Mouse (Mus musculus): ENCODE measurements around the gene Tox2. TPM values are rescaled to one million over a fixed set of nuclear protein-coding genes. Genes with fewer than 3 reads are reported as not detected.

Gene Tox2
- polyA plus RNA-seq, 1 experiment from 2014 or later, result 16.3 TPM

DNA sequence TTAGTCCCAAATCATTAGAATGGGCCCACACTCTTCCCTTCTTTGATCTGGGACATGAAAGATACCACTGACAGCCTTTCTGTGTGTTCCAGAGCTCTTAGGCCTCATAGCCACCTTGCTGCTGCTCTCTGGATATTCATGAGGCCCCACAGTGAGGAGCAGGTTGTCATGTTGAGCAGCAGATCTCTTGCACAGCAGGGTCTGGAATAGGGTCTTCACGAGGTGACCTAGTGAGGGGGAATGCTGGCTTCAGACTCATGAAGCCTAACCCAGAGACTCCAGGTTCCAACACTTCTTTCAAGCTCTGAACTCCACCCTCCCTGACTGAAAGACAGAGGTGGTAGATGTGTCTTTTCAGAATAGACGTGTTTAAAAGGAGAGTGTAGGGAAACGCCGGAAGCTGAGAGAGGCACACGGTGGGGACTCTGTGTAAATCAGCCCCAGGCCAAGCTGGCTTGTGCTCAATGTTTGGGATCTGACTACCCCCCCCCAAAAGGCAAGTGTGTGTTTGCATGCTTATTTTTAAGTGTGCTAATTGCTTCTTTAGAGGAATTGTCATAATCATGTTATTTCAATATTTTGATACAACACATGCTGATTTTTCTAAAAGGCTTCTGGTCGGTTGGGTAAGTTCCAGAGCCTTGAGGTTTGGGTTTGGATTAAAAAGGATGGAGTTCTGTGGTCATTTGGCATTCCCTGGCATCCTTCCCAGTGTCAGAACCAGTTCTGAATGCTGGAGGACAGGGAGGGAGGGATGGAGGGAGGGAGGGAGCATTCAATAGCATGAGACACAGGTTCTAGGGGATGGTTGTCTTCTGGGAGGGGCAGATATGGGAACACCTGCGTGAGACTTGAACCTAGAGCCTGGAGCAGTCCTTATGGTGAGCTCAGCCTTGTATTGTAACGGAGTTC is 68.9 kb downstream of the Tox2 start:
- peaks cover 4% of the 10 kb centered on the region; the same call in 1 of the 2 replicates for H3K36me3 ChIP-seq (replicated peaks)
- no peaks in the 10 kb centered on the region for H3K9me3 ChIP-seq
- H3K4me1 ChIP-seq, result no peaks in the 10 kb centered on the region
- H3K27ac ChIP-seq (replicated peaks), result no peak overlapping the region
- H3K27me3 ChIP-seq (replicated peaks; ENCODE audit: low read depth, poor library complexity, severe bottlenecking), result no peaks in the 10 kb centered on the region
- H3K4me3 ChIP-seq, result no peak overlapping the region
- no peak for DNase-seq (ENCODE audit: low spot score)
- WGBS, result 68% methylated on average over 8 of the region's 8 CpGs

DNA sequence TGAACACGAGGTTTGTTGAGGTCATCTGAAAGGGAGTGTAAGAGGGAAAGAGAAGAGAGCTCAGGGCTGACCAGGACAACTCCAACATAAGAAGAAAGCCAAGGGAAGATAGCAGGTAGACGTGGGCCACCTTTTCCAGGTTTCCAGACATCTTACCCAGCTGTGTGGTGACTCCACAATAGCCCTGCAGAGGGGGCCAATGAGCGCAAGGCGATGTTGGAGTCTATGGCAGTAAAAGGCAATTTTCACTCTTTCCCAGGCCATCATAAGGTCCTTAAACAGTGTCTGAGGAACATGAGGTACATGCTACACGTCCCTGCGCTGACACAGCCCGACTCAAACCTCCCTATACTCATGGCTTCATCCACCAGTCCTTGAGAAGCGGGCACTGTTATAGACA is 70.9 kb downstream of the Tox2 start:
- 82% methylated on average over 8 of the region's 8 CpGs for WGBS

GRCm38 (mm10) chr2:163275986-163276385 is 73.1 kb downstream of the Tox2 start:
- Histone ChIP-seq H3K27ac (replicated peaks) (no peak overlapping the region), H3K4me3 (no peak overlapping the region), H3K27me3 (replicated peaks; ENCODE audit: low read depth, poor library complexity, severe bottlenecking) (peaks cover 15% of the 10 kb centered on the region), H3K9me3 (no peaks in the 10 kb centered on the region), H3K36me3 (replicated peaks) (peaks cover 4% of the 10 kb centered on the region; the same call in 1 of the 2 replicates), H3K4me1 (peaks cover 13% of the 10 kb centered on the region)
- no peak for DNase-seq (ENCODE audit: low spot score)
- WGBS, result 90% methylated on average over 14 of the region's 14 CpGs

More for the DNA sequence above, 70.9 kb downstream of the Tox2 start:
- Histone ChIP-seq H3K27ac (replicated peaks) (no peak overlapping the region), H3K4me1 (peaks cover 12% of the 10 kb centered on the region), H3K27me3 (replicated peaks; ENCODE audit: low read depth, poor library complexity, severe bottlenecking) (peaks cover 5% of the 10 kb centered on the region), H3K36me3 (replicated peaks) (peaks cover 4% of the 10 kb centered on the region; the same call in 1 of the 2 replicates), H3K9me3 (no peaks in the 10 kb centered on the region), H3K4me3 (no peak overlapping the region)
- DNase-seq (ENCODE audit: low spot score), result no peak

DNA sequence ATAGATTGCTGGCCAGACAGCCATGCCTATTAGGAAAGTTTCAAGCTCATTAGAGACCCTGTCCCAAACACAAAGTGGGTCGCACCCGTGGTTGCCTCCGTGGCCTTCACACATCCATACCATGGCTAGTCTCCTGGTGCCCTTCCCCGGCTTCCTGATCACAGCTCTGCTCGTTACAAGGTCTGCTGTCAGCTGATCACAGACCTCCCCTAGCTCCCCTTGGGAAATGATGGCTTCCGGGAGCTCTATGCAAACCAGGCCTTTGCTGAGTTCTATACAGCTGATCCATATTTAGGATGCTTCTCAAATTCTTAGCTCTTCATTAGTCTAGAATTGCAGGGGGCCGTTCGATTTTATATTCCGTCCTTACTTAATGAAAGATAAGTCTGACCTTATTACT is 75.1 kb downstream of the Tox2 start:
- Histone ChIP-seq H3K4me3 (no peak overlapping the region), H3K27me3 (replicated peaks; ENCODE audit: low read depth, poor library complexity, severe bottlenecking) (peaks cover 15% of the 10 kb centered on the region), H3K9me3 (no peaks in the 10 kb centered on the region), H3K36me3 (replicated peaks) (peaks cover 4% of the 10 kb centered on the region; the same call in 1 of the 2 replicates), H3K27ac (replicated peaks) (no peak overlapping the region), H3K4me1 (peaks cover 13% of the 10 kb centered on the region)
- WGBS, result 37% methylated on average over 9 of the region's 9 CpGs
- peak; percentile 25 for DNase-seq (ENCODE audit: low spot score)

GRCm38 (mm10) chr2:163280636-163281322 is 77.9 kb downstream of the Tox2 start:
- 73% methylated on average over 16 of the region's 23 CpGs for WGBS
- Histone ChIP-seq H3K27me3 (replicated peaks; ENCODE audit: low read depth, poor library complexity, severe bottlenecking) (peaks cover 15% of the 10 kb centered on the region), H3K27ac (replicated peaks) (no peak overlapping the region), H3K9me3 (no peaks in the 10 kb centered on the region), H3K36me3 (replicated peaks) (peaks cover 3% of the 10 kb centered on the region; the same call in 1 of the 2 replicates), H3K4me1 (peaks cover 13% of the 10 kb centered on the region), H3K4me3 (no peak overlapping the region)
- DNase-seq (ENCODE audit: low spot score), result no peak

DNA sequence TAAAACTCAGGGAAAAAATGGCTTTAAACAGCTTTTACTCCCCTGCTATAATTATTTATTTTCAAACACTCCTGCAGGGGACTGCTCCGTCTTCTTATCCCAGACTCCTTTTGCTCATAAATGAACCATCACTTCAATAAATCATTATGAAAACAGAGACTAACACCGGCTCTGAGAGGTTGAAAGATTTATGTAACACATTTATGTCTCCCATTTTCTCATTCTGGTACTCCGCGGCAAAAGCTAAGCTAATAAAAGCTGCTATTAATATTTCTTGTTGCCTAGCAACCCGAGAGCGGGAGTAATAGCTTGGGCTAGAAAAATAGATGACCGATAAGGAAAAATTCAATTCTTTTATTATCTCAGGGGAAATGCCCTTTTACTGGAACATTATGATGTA is 81.9 kb downstream of the Tox2 start:
- DNase-seq (ENCODE audit: low spot score), result no peak
- H3K36me3 ChIP-seq (replicated peaks), result no peaks in the 10 kb centered on the region
- peaks cover 14% of the 10 kb centered on the region for H3K4me1 ChIP-seq
- no peak overlapping the region for H3K27ac ChIP-seq (replicated peaks)
- peaks cover 22% of the 10 kb centered on the region for H3K27me3 ChIP-seq (replicated peaks; ENCODE audit: low read depth, poor library complexity, severe bottlenecking)
- H3K4me3 ChIP-seq, result no peak overlapping the region
- WGBS, result 91% methylated on average over 7 of the region's 7 CpGs
- H3K9me3 ChIP-seq, result no peaks in the 10 kb centered on the region

- 84% methylated on average over 9 of the region's 9 CpGs for WGBS
- DNase-seq (ENCODE audit: low spot score), result no peak
Observed at GRCm38 (mm10) chr2:163285335-163285734, 82.4 kb downstream of the Tox2 start.

GRCm38 (mm10) chr2:163285762-163286161 is 82.8 kb downstream of the Tox2 start:
- H3K27ac ChIP-seq (replicated peaks), result no peak overlapping the region
- no peak for DNase-seq (ENCODE audit: low spot score)
- WGBS, result 59% methylated on average over 7 of the region's 7 CpGs
- H3K4me3 ChIP-seq, result no peak overlapping the region
- H3K4me1 ChIP-seq, result peaks cover 20% of the 10 kb centered on the region
- H3K27me3 ChIP-seq (replicated peaks; ENCODE audit: low read depth, poor library complexity, severe bottlenecking), result peaks cover 31% of the 10 kb centered on the region
- H3K36me3 ChIP-seq (replicated peaks), result no peaks in the 10 kb centered on the region
- no peaks in the 10 kb centered on the region for H3K9me3 ChIP-seq

More at GRCm38 (mm10) chr2:163285335-163285734, 82.4 kb downstream of the Tox2 start:
- Histone ChIP-seq H3K9me3 (no peaks in the 10 kb centered on the region), H3K4me3 (no peak overlapping the region), H3K36me3 (replicated peaks) (no peaks in the 10 kb centered on the region), H3K27me3 (replicated peaks; ENCODE audit: low read depth, poor library complexity, severe bottlenecking) (peaks cover 27% of the 10 kb centered on the region), H3K4me1 (peaks cover 16% of the 10 kb centered on the region), H3K27ac (replicated peaks) (no peak overlapping the region)

DNA sequence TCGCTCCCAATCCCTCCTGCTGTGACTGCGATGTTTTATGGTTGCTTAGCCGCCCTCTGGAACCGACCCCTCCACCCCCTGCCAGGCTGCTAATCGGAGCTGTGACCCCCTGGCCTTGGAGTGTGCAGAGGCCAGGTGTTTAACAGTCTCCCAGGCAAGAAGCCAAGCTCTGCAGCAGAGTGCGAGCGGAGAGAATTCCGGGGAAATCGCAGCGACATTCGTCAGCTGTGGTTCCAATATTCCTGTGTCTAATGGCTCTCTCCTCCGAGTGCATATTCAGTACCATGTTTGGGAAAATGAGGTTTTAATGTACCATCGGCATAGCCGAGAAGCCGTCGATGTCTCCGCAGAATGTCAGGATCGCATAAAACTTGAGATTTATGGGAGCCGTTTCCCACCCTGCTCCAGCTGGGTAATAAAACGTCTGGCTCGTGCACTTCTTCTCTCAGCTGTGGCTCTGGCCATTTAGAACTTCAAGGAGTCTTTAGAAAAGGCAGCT is 86.0 kb downstream of the Tox2 start:
- WGBS, result 29% methylated on average over 21 of the region's 21 CpGs
- no peak overlapping the region for H3K27ac ChIP-seq (replicated peaks)
- H3K4me3 ChIP-seq, result peak overlapping the region; percentile 6; the same call in 1 of the 2 replicates
- no peaks in the 10 kb centered on the region for H3K36me3 ChIP-seq (replicated peaks)
- DNase-seq (ENCODE audit: low spot score), result peak; percentile 46
- H3K27me3 ChIP-seq (replicated peaks; ENCODE audit: low read depth, poor library complexity, severe bottlenecking), result peaks cover 32% of the 10 kb centered on the region
- H3K4me1 ChIP-seq, result peaks cover 25% of the 10 kb centered on the region
- no peaks in the 10 kb centered on the region for H3K9me3 ChIP-seq

DNA sequence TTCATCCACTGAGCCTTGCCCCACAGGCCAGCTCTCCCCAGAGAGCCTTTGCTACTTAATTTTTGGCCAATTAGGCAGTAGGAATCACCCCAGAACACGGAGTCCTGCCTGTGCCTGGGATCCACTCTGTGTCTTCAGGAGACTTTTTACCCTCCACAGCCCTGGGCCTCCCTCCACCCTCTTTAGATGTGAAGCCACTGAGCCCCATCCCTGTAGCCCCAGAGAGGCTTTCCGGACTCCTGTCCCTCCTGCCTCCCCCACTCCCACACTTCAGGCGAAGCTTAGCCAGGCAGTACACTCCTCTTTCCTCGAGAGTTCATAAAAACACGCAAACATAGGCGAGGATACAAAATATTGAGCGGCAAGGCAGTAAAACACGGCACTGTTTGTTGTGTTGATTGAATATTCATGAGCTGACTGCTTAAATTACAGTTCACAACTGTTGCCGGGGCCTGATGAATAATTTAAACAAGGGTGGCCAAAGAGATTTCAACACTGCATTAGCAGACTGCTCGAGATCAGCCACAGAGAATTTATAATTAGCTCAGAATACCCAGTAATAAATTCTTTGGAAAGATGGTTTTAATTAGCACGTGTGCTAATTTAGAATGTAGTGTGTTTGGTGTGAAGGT is 94.2 kb downstream of the Tox2 start:
- 59% methylated on average over 11 of the region's 11 CpGs for WGBS
- H3K4me3 ChIP-seq, result no peak overlapping the region
- H3K4me1 ChIP-seq, result peaks cover 35% of the 10 kb centered on the region
- 0 out of 2 replicates have a peak, but pooled peaks cover 5% of the 10 kb centered on the region for H3K27me3 ChIP-seq (replicated peaks; ENCODE audit: low read depth, poor library complexity, severe bottlenecking)
- H3K36me3 ChIP-seq (replicated peaks), result no peaks in the 10 kb centered on the region
- H3K27ac ChIP-seq (replicated peaks), result no peak overlapping the region
- no peaks in the 10 kb centered on the region for H3K9me3 ChIP-seq
- DNase-seq (ENCODE audit: low spot score), result no peak

GRCm38 (mm10) chr2:163300069-163301060 is 97.4 kb downstream of the Tox2 start:
- H3K27me3 ChIP-seq (replicated peaks; ENCODE audit: low read depth, poor library complexity, severe bottlenecking), result 0 out of 2 replicates have a peak, but pooled peaks cover 14% of the 10 kb centered on the region
- H3K4me3 ChIP-seq, result no peak overlapping the region
- H3K4me1 ChIP-seq, result peaks cover 40% of the 10 kb centered on the region
- WGBS, result 52% methylated on average over 14 of the region's 14 CpGs
- H3K27ac ChIP-seq (replicated peaks), result 0 out of 2 replicates have a peak overlapping the region, but pooled peaks have one; percentile 32
- no peaks in the 10 kb centered on the region for H3K36me3 ChIP-seq (replicated peaks)
- H3K9me3 ChIP-seq, result no peaks in the 10 kb centered on the region
- no peak for DNase-seq (ENCODE audit: low spot score)

Data from embryonic facial prominence, embryonic 10.5 days (tissue).